Mouse (Mus musculus) c-Kit-negative CD71-positive TER-119-positive erythroid progenitor cells, embryonic 14.5 days (primary cell): ENCODE results near the gene Tmem185b.
A peak's percentile ranks its signal among the peaks of the same experiment; 100 is the strongest.

Experiments used
- DNase-seq: peaks from one replicate; pipeline ENCODE4 v3.0.0-alpha.2; 2013; ENCODE audit warnings: low read depth, low spot score

Tmem185b gene

DNA sequence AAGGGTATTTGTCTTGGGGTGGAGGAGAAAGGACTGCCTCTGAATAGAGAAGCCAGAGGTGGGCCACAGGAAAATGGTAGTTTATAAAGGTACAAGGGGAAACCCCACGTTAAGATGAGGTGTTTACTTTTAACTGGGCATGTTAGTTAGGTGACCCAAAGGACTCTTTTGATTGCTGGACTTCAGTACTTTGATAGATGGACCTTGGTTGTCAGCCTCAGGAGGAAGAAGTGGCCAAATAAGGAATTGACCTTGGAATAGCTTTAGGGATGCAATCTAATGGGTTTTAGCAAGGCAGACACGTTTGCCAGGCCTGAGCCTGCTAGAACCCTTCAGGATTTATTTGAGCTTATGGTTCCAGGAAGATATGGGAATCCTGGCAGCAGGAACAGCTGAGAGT, 13.3 kb downstream of the Tmem185b start:
- DNase-seq: no peak

DNA sequence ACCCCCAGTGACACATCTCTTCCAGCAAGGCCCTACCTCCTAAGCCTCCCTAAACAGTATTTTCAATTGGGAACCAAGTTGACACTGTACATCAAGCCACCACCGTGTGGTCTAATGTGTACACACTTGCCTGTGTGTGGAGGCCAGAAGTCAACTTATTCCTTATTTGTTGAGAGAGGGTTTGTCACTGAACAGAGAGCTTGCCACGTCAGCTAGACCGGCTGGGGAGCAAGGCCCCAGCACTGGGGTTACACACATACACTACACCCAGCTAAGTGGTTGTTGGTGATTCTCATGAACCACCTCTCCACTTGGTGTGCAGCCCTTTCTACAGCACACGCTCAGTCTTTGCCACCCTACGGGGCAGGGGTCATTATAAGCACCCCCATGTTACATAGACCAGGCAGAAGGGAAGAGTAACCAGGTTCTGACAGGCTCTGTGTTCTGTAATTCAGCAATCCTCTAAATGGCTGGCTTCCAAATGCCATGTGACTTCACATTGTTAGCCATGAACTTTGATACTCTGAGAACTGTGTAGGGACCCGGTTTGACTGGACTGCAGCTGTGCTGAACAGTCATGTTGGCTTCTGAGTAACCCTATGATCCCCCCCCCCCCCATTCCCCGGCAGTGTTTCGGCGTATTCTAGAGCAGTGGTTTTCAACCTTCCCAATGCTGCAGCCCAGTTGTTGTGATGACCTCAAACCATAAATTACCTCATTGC, 15.0 kb downstream of the Tmem185b start:
- no peak for DNase-seq

DNA sequence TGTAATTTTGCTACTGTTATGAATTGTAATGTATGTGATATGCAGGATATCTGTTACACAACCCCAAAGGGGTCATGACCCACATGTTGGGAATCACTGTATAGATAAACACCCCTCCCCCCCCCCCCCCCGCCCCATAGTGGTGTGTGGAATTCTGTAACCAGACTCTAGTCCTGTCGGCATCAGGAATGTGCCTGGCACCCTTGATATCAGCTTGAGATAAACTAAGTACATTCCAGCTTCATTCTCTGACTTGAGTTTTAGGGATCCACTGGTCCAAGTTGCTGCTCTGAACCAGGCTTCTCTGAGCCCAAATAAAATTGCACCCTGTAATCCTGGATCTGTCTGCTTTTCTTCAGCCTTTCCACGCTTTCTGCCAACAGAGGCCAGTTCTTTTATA, 15.6 kb downstream of the Tmem185b start:
- no peak for DNase-seq

DNA sequence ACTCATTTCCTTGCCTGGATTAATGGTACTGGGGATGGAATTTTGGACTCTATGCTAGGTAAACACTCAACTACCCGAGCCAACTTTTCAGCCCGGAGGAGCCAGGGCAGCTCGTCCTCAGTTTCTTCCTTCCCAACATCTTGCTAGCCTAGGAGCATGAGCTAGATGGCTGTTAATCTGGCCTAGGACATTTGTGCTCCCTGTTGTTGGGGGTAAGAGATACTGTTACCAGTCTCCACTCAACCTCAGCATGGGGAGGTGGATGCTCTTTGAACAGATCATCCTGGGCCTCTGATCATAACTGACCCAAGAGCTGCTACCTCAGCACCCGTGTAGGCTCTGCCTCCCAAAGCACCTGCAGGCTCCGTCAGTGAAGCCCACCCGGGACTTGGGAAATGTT, 17.4 kb downstream of the Tmem185b start:
- no peak for DNase-seq

DNA sequence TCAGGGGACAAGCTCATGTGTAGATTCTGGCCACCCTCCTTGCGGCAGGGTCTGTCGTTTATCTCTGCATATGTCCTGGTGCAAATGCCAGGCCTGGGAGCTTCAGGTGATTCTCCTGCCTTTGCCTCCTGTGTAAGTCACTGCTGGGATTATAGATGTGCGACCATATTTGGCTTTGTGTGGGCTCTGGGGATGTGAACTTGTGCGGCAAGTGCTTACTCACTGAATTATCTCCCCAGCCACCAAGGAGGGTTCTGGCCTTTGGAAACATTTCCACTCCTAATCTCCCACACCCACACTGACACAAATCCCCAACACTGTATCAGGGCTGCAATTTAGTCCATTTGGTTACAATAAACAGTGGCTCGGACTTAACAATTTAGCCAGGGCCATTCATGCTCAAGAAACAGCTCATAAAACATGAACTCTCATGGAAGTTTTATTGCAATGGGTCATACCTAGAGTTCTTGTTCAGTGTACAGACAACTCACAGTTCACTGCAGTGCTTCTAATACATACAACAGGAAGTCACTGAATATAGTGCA, 18.7 kb downstream of the Tmem185b start:
- DNase-seq: no peak

DNA sequence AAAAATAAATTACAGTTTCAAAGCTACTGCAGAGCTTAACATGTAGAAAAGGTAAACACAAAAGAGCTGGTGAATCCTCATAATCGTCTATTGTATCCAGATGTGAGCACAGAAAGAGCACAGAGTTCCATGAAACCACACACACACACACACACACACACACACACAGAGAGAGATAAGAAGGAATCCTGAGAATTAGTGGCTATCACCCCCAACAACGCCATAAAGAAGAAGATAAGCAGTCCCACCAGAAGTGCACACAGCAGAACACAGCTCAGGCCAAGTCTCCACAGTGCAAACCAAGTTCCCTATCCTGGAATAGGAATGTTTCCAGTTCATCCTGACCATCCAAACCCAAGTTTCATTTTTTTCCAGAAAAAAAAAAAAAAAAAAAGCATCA, 19.2 kb downstream of the Tmem185b start:
- no peak for DNase-seq

DNA sequence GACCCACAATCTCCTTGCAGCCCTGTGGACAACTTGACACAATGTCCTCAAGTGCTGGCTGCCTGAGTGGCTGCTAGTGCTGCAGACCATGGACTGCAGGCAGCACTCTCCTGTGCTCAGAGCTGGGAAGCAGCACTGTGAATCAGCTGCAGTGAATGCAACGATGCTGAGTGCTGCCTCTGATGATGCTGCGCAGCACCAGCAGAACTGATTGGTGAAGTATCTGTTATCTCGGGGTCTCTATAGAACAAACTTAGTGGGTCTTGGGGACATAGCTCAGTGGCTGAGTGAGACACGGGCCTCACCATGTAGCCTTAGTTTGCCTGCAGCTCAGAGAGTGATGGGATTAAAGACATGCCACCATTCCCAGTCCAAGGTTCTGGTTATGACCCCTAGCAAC, 19.7 kb downstream of the Tmem185b start:
- no peak for DNase-seq

DNA sequence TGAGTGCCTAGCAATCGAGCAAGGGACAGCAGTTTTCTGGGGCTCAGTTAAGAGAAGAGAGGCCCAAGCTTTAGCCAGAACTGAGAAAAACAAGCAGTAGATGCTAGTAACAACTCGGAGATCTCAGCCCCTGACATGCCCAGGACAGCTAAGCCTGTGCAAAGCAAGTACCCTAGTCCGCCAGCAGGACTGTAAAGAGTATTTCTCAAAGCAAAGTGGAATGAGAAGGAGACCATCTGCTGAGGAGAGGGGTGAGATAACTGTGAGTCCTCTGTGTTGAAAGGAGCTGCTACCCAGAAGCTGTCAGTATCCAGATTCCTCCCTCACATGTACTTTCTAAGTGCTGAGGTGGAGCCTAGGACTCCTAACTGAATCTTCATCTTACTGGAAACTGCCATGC, 20.5 kb downstream of the Tmem185b start:
- no peak for DNase-seq

DNA sequence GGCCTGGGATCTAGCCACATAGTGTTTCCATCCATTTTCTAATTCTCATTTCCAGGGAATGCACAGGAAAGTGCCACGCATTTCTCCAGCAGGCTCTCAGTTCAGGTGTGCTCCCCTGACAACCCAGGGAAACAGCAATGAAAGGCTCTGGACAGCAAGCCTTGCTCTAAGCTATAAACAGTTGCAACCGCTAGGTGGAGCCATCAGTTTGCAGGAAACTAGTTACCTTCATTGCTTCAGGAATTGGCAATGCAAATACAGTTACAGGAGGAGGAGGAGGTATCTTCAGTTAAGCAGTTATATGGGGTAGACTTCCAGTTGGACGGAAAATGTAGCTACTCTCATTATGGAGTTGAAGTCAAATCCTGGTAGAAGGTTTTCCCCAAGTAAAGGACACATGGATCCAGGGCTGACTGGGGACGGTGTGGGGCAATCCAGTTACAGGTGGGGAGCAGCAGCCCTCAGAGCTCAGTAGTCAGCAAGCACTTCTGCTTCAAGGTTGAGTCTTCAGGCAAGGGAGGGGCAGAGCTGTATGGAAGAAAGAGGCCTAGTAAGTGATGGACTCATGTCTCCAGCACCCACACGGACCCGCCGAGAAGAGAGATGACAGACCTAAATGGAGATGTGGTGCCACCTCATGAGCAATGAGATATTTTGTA, 22.8 kb downstream of the Tmem185b start:
- peak; percentile 32 for DNase-seq

DNA sequence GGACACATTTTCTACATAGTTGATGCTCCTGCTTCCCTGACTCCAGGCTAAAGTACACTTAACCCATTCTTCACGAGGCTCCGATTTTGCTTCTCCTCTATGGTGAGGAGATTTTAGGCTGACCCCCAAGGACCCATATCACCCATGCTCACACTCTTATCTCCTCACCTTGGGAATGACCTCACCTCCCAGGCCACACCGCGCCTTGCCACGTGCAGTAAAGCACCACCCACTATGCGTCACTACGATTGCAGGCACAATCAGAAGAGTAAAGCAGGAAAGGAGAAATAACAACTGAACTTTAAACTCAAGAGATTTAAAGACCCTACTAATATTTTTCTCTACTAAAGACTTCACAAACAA, 23.3 kb downstream of the Tmem185b start:
- no peak for DNase-seq

DNA sequence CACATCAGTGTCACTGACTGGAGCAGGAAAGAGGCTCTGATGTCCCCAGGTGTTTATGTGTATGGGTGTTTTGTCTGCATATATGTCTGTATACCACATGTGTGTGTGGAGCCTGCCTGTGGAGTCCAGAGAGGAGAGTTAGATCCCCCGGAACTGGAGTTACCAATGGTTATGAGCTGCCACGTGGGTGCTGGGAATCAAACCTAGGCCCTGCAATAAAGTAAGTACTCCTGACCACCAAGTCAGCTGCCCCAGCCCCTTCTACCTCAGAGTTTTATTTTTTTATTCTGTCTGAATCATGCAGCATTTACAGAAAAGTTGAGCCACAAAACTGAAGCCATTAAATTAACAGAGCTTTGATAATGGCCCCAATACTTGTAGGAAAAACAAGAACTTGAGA, 24.1 kb downstream of the Tmem185b start:
- DNase-seq: no peak

DNA sequence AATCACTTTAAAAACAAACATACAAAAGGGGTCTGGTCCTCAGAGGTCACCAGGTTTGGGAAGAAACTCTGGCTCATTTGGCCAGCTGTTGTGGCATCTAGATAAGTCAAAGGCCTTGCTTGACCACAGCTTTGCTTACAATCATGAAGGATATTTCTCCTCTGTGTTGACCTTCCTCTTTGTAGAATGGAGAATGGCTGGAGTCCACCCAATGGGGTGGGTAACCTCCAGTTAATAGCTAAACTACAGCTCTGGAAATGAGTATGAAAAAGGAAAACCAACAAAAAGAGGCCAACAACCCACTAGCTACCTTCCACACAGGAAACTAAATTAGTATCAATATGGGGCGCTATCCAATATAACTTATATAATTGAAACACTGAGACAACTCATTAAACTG, 25.7 kb downstream of the Tmem185b start:
- DNase-seq: no peak

DNA sequence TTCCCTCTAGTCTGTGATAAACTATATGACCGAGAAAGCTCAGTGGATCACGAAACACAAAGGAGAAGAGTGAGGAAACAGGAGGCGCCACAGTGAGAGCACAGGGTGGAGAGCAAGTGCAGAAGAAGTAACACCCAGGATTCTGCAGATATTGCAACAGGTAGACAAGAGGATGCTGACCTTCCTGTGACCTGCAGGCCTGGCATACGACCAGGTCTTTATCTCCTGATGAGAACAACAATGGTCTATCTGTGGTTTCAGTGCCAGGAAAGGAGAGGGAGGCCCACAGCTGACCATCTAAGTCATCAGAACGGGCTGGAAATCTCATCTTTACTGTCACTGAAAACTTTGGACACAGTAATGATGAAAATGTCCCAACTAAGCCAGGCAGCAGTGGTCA, 29.7 kb downstream of the Tmem185b start:
- DNase-seq: no peak

DNA sequence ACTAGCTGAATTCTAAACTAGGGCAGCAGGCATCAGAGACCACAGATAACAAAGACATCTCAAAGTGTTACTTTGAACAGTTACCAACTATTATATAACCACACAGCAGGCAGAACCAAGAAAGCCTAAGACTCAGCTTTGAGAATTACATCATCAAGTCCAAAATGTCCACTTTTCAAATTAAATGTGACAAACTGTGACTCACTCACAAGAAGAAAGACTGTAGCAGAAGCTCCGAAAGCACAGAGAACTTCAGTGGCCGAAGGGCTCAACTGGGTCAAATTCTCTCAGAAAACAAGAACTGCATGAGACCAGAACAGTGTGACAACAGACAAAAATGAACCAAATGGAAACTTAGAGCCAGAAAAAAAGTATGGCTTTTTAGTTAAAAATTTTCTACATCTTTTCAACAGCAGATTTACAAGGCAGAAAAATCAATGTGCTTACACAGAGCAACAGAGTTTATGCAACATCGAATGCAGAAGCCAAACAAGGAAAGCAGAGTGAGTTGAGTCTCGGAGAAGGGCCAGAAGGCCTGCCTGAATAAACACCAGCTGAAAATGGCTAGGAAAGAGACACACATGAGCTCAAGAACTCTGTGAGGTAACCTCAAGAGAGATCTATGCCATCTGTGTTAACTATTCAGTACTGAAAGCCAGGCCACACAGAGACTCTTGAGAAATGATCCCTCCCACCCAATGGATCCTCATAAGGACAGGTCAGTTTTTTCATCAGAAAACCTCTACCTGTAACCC, 31.9 kb downstream of the Tmem185b start:
- DNase-seq: no peak

DNA sequence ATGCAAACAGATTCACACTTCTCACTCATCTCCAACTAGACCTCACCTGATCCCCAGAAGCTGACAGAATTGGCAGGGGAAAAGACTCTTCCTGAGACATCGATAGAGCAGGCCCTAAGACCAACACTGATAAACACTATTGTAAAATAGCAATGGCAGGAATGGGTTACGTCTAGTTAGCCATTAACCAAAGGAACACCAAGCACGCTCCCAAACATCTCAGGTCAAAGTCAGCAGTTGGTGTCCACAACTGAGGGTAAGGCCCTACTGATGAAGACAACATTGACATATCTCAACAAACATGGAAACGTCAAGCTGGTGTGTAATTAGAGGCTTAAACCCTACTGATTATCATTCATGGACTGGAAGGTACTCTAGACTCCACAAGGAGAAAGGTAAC, 39.6 kb downstream of the Tmem185b start:
- DNase-seq: no peak

DNA sequence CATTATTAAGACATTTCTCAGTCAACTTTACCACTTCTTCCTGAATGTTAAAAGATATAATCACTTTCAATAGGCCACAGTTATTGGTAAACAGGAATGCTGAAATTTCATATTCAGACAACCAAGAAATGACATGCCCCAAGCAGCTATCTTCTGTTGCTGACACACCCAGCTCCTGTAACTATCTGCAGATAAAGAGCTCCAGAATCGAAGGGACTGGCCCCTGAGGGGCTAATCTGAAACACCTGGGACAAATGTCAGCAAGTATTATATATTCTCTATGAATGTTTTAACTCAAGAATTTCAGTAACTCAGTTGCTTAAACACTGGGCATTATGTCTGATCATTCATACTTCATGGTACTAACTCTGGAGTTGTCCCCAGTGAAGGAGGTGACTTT, 44.2 kb downstream of the Tmem185b start:
- no peak for DNase-seq
